Mouse (Mus musculus) central nervous system, embryonic 14 days (tissue): ENCODE measurements around the gene Hmgcs2. TPM values are rescaled to one million over a fixed set of nuclear protein-coding genes. Genes with fewer than 3 reads are reported as not detected.

Experiments
- polyA plus RNA-seq: library from polyadenylated mRNA; depleted of rRNA; stranded (reverse); fragments of >200 nt; gene quantifications from 2 replicates; pipeline ENCODE4 v1.2.3, GENCODE M21; 2012; rRNA removed

The Hmgcs2 gene
- polyA plus RNA-seq: 5.8 and 8.6 TPM in 2 replicates

GRCm38 (mm10) chr3:98280204-98280932 is at the start of gene Hmgcs2:
TSS of gene Hmgcs2 (plus strand) at chr3:98280435.

GRCm38 (mm10) chr3:98339706-98340109 is 59.5 kb downstream of the Hmgcs2 start, which contains the start of gene Phgdh:
TSS of gene Phgdh (minus strand) at chr3:98339990.

Other genes starting within 250 kb of the Hmgcs2 start
- gene Adam30, start 119.8 kb upstream of the Hmgcs2 start, polyA plus RNA-seq: 0.04 TPM in 1 of 2 replicates, not detected in the other
- not detected in 2 replicates for gene Reg4, start 58.3 kb upstream of the Hmgcs2 start, polyA plus RNA-seq
- 119 and 126 TPM in 2 replicates for gene Phgdh, start 59.6 kb downstream of the Hmgcs2 start, polyA plus RNA-seq
- 17.1 and 17.6 TPM in 2 replicates for gene Zfp697, start 102.0 kb downstream of the Hmgcs2 start, polyA plus RNA-seq
- not detected in 2 replicates for gene Gm4450, start 176.7 kb downstream of the Hmgcs2 start, polyA plus RNA-seq
- not detected in 2 replicates for gene Hsd3b4, start 230.1 kb downstream of the Hmgcs2 start, polyA plus RNA-seq